Mouse (Mus musculus) B cell, adult 2 months (primary cell): ENCODE measurements around the gene Pkm.

ENCODE experiments used
- DNase-seq, 2 experiments: peaks; one replicate each; pipeline ENCODE4 v3.0.0; 2022

Pkm gene

GRCm38 (mm10) chr9:59666813-59667212 is 10.6 kb downstream of the Pkm start:
- DNase-seq, result no peak

DNA sequence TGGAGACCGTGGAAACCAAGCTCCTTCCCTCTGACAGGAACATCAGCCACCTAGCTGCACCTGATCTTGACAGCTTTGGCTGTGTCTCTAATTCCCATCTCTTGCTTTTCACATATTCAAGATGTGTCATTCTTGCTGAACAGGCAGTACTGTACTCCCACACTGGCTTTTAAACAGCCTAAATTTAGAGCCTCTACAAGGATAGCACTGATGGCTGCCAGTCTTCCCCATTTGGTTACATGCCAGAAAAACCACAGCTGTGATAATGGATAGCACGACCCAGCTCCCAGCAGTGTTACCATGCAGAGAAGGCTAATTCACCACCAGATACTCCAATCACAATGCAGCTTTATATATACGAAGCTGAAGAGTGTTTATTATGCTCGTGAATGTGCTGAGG is 11.1 kb downstream of the Pkm start:
- DNase-seq, result no peak

DNA sequence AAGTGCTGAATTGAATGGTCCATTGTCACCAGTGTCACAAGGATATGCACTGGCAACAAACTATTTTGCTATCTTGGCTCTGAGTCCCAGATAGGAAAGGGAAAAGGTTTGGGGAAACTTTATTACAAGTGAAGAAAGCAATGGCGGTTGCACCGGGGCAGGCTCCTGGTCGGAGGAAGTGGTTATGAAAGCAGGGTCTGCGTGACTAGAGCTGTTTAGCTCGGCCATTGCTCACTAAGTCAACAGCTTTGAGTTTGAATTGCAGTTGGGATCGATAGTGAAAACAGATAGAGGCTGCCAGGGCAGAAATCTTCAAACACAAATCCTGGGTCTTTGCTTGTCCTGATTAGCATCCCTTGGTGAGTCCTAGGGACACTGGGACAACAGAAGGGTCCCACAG is 11.7 kb downstream of the Pkm start:
- DNase-seq, result no peak

DNA sequence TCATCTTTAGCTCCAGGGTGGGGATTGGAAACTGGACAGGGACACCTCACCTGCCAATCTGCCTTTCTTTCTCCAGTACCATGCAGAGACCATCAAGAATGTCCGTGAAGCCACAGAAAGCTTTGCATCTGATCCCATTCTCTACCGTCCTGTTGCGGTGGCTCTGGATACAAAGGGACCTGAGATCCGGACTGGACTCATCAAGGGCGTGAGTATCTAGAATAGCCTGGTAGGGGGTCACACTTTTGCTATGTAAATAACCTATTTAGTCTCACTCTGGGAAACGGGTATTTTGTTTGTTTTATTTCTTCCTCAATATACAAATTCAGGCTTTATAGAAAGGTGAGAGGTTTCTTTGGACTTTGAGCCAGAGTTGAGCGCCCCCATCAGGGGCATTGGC is 12.3 kb downstream of the Pkm start:
- no peak for DNase-seq

DNA sequence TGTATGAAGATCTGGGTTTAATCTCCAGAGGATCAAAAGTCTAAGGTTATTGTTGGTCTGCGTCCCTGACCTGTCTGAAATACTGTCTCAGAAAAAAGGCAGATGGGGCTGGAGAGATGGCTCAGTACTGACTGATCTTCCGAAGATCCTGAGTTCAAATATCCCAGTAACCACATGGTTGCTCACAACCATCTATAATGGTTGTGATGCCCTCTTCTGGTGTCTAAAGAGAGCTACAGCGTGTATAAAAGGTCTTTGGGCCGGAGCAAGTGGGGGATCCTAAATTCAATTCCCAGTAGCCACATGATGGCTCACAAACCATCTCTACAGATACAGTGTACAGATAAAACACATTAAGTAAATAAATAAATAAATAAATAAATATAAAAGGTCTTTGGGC is 13.0 kb downstream of the Pkm start:
- no peak for DNase-seq

DNA sequence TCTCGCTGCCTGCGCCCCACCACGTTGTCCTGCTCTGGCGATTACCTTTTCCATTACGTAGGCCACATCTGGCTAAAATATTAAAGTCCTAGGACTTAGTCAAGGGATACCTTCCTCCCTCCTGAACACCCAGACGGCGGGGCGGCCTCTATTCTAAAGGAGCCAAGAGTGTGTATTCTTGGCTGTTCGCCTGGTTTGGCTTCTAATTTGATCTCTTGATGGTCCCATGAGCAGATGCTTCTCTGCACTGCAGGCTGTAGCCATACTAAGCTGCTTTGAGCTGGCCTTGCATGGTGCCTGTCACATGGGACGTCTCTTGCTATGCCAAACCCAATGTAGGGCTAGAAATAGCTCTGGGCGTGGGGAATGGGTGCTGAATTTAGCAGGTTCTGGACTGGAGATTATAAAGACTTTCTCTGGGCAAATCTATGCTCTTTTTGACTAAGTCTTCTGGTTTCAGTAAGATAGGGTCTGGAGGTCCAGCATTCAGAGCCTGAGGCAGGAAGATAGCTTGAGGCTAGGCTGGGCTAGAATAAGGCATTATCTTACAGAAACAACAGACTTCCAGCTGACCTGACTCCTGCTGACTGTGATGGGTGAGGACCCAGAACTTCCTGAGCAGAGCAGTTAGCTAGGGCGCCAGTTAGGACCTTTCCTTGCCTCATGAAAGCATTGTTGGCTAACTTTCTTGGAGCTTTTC is 16.2 kb downstream of the Pkm start:
- DNase-seq, result no peak

- DNase-seq, result no peak
Observed at GRCm38 (mm10) chr9:59673427-59673826, 17.3 kb downstream of the Pkm start.

DNA sequence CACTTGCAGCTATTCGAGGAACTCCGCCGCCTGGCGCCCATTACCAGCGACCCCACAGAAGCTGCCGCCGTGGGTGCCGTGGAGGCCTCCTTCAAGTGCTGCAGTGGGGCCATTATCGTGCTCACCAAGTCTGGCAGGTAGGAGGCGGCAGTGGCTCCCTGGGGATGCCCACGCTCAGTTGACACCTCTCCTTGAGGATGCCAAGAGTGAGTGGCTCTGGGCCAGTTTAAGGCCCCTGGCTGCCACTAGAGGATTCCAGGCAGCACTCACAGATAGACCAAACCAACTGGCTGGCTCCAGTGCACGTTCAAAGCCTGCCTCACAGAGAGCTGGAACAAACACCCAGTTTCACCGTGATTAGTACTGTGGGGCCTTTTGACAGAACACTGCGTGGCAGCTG is 19.4 kb downstream of the Pkm start:
- DNase-seq, result no peak

- DNase-seq, result peak; percentile 37 to 51
Observed at GRCm38 (mm10) chr9:59678313-59678712, 22.1 kb downstream of the Pkm start.

GRCm38 (mm10) chr9:59679678-59680533 is 23.7 kb downstream of the Pkm start, which contains the start of gene Gramd2:
TSS of gene Gramd2 (plus strand) at chr9:59680144.
- peak; percentile 22 to 30 for DNase-seq

- no peak for DNase-seq
Observed at GRCm38 (mm10) chr9:59680534-59680875, 24.3 kb downstream of the Pkm start.

GRCm38 (mm10) chr9:59684020-59684419 is 27.9 kb downstream of the Pkm start:
- DNase-seq, result no peak

DNA sequence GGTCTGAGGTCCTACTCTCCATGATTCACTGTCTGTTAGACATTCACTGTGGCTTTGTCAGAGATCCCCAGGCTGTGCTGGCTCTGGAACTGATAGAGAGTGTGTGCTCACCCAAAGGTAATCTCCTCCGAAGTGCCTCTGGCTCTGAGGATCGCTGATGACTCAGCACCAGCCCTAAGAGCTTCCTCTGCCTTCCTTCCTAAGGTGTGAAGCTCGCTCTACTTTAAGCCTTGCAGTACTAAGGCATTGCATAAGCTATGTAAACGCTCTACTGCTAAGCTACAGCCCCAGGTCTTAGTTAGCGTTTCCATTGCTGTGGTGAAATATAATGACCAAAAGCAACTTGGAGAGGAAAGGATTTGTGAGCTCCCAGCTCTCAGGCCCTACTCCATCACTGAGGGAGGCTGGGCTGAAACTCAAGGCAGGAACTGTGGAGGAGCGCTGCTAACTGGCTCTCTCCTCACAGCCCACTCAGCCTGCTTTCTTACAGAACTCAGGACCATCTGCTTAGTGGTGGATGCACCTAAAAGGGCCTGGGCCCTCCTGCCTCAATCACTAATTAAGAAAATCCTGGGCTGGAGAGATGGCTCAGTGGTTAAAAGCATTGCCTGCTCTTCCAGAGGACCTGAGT is 31.4 kb downstream of the Pkm start:
- no peak for DNase-seq

- no peak for DNase-seq
Observed at GRCm38 (mm10) chr9:59691635-59692094, 35.5 kb downstream of the Pkm start.

GRCm38 (mm10) chr9:59692145-59692544 is 36.0 kb downstream of the Pkm start:
- DNase-seq, result no peak

DNA sequence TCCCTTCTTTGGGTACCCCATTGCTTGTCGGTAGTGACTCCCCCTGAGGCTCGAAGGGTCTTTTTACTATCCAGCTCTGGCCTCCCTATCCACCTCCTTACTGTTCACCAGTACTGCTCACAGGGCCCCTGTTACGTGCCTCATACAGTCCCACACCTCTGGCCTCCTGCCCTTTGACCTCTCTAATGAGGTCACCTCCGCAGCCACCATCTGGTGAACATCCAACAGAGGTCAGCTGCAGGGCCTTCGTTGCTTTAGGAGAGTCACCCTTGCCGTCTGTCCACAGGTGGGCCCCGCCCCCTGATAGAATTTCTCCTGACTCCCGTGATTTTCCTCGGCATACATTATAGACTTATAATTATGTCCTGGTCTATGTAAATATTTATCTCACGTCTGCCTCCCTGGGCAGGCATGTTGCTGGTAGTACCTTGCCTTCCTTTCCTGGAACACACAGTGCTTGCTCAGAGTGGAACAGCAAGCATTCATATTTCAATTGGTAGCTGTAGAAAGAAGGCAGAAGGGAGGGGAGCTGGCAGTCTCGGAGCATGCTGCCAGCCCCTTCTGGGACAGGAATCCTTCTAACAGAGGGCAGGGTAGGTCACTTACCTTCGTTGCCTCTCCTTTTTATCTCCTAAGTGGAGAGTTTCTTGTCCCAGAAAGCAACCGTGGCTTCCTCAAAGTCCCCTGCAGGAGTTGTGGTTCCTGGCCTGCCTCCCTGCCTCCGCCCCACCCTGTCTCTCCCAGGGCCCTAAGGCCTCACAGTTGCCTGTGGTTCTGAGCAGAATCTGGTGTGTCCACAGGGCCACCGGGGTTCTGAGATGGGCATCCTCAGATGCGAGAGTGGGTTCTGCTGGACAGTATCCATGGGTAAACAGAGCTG is 38.6 kb downstream of the Pkm start:
- no peak for DNase-seq

DNA sequence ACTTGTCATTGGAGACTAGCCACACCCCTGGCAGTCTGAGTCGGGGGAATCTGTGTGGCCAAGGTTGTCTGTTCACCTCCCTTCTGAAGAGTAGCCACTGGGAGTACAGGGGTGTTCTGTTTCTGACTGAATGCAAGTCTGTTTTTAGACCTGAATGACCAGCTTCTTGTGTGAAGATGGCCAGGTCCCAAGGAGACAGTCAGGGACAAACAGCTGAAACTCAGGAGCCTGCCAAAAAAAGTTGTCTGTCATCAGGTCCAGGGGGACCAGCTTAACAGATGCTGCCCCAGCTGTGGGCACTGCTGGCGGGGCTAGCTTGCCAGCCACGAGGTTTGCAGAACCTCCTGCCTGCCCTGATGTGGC is 39.3 kb downstream of the Pkm start:
- no peak for DNase-seq

DNA sequence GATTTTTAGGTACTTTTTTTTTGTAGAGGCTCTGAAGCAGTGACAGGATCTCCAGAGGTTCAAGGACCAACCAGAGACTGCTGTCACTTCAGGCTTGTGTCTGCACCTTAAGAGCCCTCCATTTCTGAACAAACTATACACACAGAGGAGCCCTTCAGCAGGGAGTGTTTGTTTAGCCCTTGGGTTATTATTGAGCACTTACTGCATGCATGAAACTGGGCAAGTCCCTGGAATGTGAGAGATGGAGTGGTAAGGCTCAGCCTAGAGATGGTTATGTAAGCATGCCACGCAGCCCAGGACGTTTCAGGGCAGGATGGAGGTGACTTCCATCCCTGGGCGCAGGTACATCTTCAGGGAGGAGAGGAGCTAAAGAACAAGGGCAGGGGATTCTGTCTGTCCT is 40.2 kb downstream of the Pkm start:
- no peak for DNase-seq

DNA sequence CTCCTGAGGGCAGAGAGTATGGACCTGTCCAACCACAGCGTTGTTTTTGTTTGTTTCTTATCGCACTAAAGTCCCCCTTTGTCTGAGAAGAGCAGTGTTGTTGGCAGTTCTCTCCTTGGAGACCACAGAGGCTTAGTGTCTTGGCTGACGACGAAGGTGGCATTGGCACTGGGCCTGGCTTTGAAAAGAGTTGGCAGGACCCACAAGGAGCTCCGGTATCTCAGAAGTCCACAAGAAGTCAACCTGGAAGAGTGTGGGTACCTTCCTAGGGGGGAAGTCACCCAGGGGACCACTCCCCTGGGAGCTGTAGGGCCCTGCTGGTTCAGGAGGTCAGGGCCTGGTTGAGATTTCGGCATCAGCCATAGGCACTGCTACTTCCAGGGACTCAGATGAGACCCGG is 44.9 kb downstream of the Pkm start:
- DNase-seq, result no peak

DNA sequence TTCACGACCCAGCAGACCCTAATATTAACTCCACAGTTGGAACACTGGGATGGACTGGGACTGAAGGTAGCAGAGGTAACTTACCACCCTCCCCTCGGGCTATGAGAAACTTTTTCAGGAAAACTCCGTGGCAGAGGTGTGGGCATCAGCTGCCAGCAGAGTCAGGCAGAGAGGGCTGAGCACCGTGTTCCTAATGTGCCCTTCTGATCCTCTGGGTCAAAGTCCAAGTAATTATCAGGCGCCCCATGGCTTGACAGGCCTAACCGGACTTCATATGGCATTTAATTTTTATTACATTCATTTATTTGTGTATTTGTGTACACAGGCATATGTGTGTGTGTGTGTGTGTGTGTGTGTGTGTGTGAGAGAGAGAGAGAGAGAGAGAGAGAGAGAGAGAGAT is 46.9 kb downstream of the Pkm start:
- DNase-seq, result no peak

GRCm38 (mm10) chr9:59706850-59707825 is 51.0 kb downstream of the Pkm start:
- DNase-seq, result peak in 1 of 2 experiments; percentile 8

DNA sequence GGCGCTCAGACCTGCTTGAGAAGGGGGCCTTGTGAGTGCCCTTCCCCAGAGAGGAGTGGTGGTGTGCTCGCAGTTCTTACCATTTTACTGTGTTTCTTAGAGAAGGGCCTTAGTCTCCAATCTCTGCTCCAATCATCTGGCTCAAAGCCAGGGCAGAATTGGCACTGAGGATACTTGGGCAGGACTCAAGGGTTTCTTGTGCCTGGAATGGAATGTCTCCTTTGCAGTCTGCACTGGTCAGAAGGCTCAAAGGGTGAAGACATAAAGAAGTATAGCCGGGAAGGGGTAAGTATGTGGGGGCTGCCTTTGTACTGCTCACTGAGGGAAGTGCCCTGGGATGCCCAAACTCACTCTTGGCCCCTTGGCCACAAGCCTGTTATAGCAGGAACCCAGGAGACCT is 53.1 kb downstream of the Pkm start:
- no peak for DNase-seq
